Mouse (Mus musculus) spleen, adult 2 months (tissue): ENCODE data around the gene N4bp2. TPM values are rescaled to one million over a fixed set of nuclear protein-coding genes. Genes with fewer than 3 reads are reported as not detected.
A peak's percentile ranks its signal among the peaks of the same experiment; 100 is the strongest.
"Not testable (repeated sequence)": the region's sequence is repeated elsewhere in the genome, so short reads cannot be mapped to it uniquely, and the experiment has no call there.

Experiments used
- DNase-seq, 2 experiments: peaks; one replicate each; pipeline versions ENCODE4 v3.0.0 to v3.0.0-alpha.2; 2012 to 2021; ENCODE audit warnings: low spot score in 2 of 2, low read depth in 1 of 2
- H3K27ac ChIP-seq: fragments of 200-500 bp; 2 replicates; pipeline ENCODE4 v1.5.1; 2012; ENCODE audit warnings: low read length, inconsistent platforms; ENCODE audit not compliant: insufficient read depth
- H3K27me3 ChIP-seq: fragments of 200-500 bp; 2 replicates; pipeline ENCODE4 v1.6.1; 2012; ENCODE audit warnings: mild to moderate bottlenecking, moderate library complexity, low read length, inconsistent platforms; ENCODE audit not compliant: control insufficient read depth, insufficient read depth
- H3K36me3 ChIP-seq: fragments of 200-500 bp; 2 replicates; pipeline ENCODE4 v1.6.1; 2012; ENCODE audit warnings: mild to moderate bottlenecking, low read length, inconsistent platforms; ENCODE audit not compliant: control insufficient read depth, insufficient read depth
- H3K4me1 ChIP-seq: fragments of 200-500 bp; 2 replicates; pipeline ENCODE4 v1.6.1; 2011; ENCODE audit warnings: inconsistent platforms; ENCODE audit not compliant: control insufficient read depth, insufficient read depth, insufficient read length
- H3K4me3 ChIP-seq: fragments of 200-500 bp; 2 replicates; pipeline ENCODE4 v1.5.1; 2011; ENCODE audit warnings: mild to moderate bottlenecking, inconsistent platforms; ENCODE audit not compliant: insufficient read depth, insufficient read length; ENCODE audit errors: extremely low read depth
- CTCF ChIP-seq: fragments of 200-500 bp; IDR thresholded peaks from 2 replicates; pipeline ENCODE4 v1.5.1; 2011; ENCODE audit warnings: mild to moderate bottlenecking, inconsistent platforms; ENCODE audit not compliant: insufficient read depth, insufficient read length, insufficient replicate concordance; ENCODE audit errors: extremely low read depth
- POLR2A ChIP-seq: fragments of 200-500 bp; IDR thresholded peaks from 2 replicates; pipeline ENCODE4 v1.6.1; 2011; ENCODE audit warnings: low read depth, low read length, inconsistent platforms
- WGBS: fragments of 180-500 bp; shearing (Covaris S2); methylation state at CpG from one replicate; pipeline ENCODE4 v1.1.7; 2018; 5-methylcytosine and 5-hydroxymethylcytosine counted together
- polyA plus RNA-seq: library from polyadenylated mRNA; depleted of rRNA; stranded (reverse); fragments of >200 nt; gene quantifications from 2 replicates; pipeline ENCODE4 v1.2.3, GENCODE M21; 2012

The N4bp2 gene
- polyA plus RNA-seq, 1 experiment = 7.3 TPM

DNA sequence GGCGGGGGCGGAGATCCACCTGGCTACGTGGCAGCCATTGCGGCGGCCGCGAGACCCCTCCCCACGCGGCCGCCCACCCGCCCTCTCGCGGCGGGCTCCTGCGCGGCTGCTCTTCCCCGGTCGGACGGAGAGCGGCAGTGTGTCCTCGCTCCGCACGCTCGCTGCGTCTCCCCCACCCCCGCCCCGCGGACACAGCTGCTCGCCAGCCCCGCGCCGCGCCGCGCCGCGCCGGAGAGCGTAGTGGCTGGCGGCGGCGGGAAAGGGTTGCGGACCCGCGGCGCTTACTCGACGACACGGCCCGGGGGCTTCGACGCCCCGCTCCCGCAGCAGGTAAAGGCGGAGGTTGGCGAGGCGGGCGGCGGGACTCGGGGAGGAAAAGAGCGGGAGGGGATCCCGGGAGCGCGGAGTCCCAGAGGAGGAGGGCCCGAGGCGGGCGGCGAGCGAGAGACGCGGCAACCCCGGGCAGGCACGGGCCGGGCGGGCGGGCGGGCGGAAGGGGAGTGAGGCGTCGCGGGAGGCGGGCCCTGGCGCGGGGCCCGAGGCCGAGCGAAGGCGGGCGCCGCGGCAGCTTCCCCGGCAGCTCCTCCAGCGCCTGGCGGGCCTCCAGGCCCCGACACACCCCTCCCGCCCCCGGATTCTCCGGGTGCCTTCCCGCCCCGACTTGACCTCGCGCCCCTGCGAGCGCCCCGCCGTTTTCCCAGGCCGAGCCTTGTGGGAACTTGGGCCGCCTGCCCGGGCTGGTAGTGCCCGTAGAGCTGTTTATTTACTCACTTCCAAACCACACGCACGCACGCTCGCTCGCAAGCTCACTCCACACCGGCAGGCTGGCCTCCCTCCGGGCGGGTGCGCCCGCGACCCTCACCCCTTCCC lies 830 bp downstream of the N4bp2 start:
- under 1% methylated on average over 100 of the region's 121 CpGs for WGBS
- H3K4me3 ChIP-seq = peak overlapping the region; percentile 74
- H3K4me1 ChIP-seq = peaks cover 3% of the 10 kb centered on the region; the same call in 1 of the 2 replicates
- H3K27ac ChIP-seq = peak overlapping the region; percentile 99
- peaks cover 2% of the 10 kb centered on the region; the same call in 1 of the 2 replicates for H3K27me3 ChIP-seq
- no peaks in the 10 kb centered on the region for H3K36me3 ChIP-seq
- TF ChIP-seq POLR2A (peak; percentile 3; the same call in 1 of the 2 replicates), CTCF (peak; percentile 52; the same call in 1 of the 2 replicates)
- peak; percentile 45 to 69 for DNase-seq

DNA sequence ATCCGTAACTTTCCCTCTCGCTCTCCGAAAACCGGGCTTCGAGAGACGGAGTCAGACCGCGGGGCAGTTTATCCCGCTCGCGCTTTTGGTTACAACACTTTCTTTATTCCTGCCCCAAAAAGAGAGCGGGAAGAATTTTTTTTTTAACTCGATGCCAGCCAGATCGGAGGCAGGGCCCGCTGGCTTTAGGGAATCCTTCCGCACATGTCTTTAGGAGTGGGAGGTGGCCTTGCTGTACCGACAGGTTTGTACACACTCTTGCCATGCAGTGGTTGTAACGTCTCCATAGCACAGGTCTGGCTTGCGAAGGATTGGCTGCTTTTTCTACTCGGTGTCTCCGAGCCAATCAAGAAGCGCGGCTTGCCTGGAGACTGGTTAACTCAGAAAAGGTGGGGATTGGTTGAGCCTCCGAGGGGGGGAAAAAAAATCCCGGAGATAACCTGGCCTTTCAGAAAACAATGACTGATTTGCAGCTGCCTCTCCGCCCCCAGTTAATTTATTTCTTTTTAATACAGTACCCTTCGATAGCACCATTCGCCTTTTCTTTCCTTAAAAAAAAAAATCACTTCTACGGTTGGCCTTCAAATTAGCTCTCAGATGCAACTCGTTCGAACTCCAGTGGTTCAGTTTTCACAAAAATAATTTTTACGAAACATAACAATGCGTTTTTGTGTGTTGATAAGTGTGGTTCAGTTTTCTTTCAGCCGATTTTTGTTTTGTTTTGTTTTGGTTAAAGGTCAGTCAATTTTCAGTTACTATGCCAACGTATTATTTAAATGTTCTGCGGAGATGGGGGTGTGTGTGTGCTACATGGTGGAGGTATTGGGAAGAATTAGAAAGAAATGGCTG lies 1.7 kb downstream of the N4bp2 start:
- TF ChIP-seq CTCF (no peak), POLR2A (peak; percentile 64)
- peak overlapping the region; percentile 74 for H3K4me3 ChIP-seq
- 2% methylated on average over 36 of the region's 36 CpGs for WGBS
- peak; percentile 81 to 86 for DNase-seq
- H3K27ac ChIP-seq = peak overlapping the region; percentile 83
- peaks cover 3% of the 10 kb centered on the region; the same call in 1 of the 2 replicates for H3K4me1 ChIP-seq
- H3K27me3 ChIP-seq = peaks cover 2% of the 10 kb centered on the region; the same call in 1 of the 2 replicates
- H3K36me3 ChIP-seq = no peaks in the 10 kb centered on the region

- Histone ChIP-seq H3K36me3 (no peaks in the 10 kb centered on the region), H3K4me1 (peaks cover 3% of the 10 kb centered on the region; the same call in 1 of the 2 replicates), H3K27me3 (peaks cover 2% of the 10 kb centered on the region; the same call in 1 of the 2 replicates), H3K27ac (no peak overlapping the region), H3K4me3 (no peak overlapping the region)
- TF ChIP-seq CTCF = no peak
- TF ChIP-seq POLR2A = no peak
- 49% methylated on average over 5 of the region's 5 CpGs for WGBS
- no peak for DNase-seq
Measured at GRCm38 (mm10) chr5:65765635-65765911, 2.3 kb downstream of the N4bp2 start.

GRCm38 (mm10) chr5:65768007-65768406 lies 4.7 kb downstream of the N4bp2 start:
- no peaks in the 10 kb centered on the region for H3K36me3 ChIP-seq
- H3K4me3 ChIP-seq = no peak overlapping the region
- TF ChIP-seq POLR2A (no peak), CTCF (no peak)
- H3K4me1 ChIP-seq = peaks cover 2% of the 10 kb centered on the region; the same call in 1 of the 2 replicates
- H3K27me3 ChIP-seq = peaks cover 2% of the 10 kb centered on the region; the same call in 1 of the 2 replicates
- DNase-seq = no peak
- no peak overlapping the region for H3K27ac ChIP-seq
- WGBS = 91% methylated on average over 5 of the region's 5 CpGs

DNA sequence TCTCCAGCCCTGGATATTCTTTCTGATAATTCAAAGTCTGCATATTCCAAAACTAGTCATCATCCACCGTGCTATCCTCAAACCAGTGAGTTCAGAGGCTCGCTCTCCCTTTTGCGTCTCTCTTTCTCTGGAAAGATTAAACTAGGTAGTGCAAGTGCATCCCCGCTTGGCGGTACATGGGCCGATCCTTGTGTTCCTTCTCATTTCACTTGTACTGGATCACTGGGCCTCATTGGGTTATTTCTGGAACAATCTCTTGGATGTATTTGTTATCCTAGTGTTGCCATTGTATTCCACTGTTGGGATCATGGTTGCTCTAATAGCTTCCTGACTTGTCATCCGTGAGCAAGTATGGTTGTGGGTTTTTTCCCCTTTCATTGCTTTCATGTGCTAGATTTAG lies 6.7 kb downstream of the N4bp2 start:
- 96% methylated on average over 7 of the region's 7 CpGs for WGBS
- Histone ChIP-seq H3K4me1 (no peaks in the 10 kb centered on the region; the same call in 1 of the 2 replicates), H3K27me3 (no peaks in the 10 kb centered on the region), H3K36me3 (peaks cover 2% of the 10 kb centered on the region; the same call in 1 of the 2 replicates), H3K4me3 (no peak overlapping the region), H3K27ac (no peak overlapping the region)
- DNase-seq = no peak
- TF ChIP-seq CTCF (no peak), POLR2A (no peak)

DNA sequence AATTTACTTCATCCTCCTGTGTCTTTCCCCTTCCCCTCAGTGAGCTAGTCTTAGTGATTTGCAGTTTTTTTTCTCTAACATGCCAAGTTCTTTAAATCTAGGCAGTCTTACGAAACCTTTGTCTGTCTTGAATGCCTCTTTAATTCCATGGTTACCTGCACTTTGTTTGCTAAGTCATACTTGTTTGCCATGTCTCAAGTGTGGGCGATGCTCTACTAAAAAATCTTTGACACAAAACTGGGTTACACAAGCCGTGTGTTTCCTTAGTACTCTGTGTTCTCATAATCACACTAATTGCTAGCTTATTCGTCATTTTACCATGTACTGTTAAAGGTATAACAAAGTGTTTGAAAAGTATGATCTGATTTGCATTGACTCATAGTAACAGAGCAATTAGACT lies 7.2 kb downstream of the N4bp2 start:
- no peaks in the 10 kb centered on the region for H3K27me3 ChIP-seq
- no peak for DNase-seq
- H3K36me3 ChIP-seq = peaks cover 2% of the 10 kb centered on the region; the same call in 1 of the 2 replicates
- H3K4me1 ChIP-seq = no peaks in the 10 kb centered on the region; the same call in 1 of the 2 replicates
- no peak overlapping the region for H3K27ac ChIP-seq
- TF ChIP-seq CTCF (no peak), POLR2A (no peak)
- WGBS = 87% methylated on average over 4 of the region's 4 CpGs
- H3K4me3 ChIP-seq = no peak overlapping the region

DNA sequence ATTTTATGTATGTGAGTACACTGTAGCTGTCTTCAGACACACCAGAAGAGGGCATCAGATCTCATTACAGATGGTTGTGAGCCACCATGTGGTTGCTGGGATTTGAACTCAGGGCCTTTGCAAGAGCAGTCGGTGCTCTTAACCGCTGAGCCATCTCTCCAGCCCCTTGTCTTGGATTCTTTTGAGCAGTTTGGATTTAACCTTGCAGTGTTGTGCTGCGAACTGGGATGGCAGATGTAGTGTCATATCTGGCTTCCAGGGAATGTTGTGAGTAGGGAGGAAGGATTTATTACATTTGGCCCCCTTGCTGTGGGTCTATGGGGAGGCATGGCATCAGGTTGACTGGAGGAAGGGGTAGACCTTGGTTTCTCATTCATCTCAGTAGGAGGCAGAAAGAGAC lies 10.6 kb downstream of the N4bp2 start:
- DNase-seq, H3K36me3 ChIP-seq, H3K27me3 ChIP-seq, H3K4me3 ChIP-seq, H3K27ac ChIP-seq, H3K4me1 ChIP-seq: not testable (repeated sequence)
- 95% methylated on average over 3 of the region's 3 CpGs for WGBS
